Comparison of ENCODE assay signal across 9 mouse cellular contexts in genomic region chr7:80186021-80186420, GRCm38 (mm10). TPM values are rescaled to one million over a fixed set of nuclear protein-coding genes. Genes with fewer than 3 reads are reported as not detected.
A peak's percentile ranks its signal among the peaks of the same experiment; 100 is the strongest.
DNase-seq lines count a peak whose midpoint lies in the region; ATAC-seq and TF ChIP-seq lines count a peak whose summit lies in the region.
"Had no signal": no experiment of that assay in that cellular context is flagged by ENCODE, and none has a peak within 500 bp of the region (broad histone marks: within the 10 kb centered on the region; RNA-seq: fewer than 3 reads in every experiment).

No protein-coding gene starts in this region.

- peak overlapping the region; percentile 57 for H3K4me3 ChIP-seq in layer of hippocampus, adult 2 months
- peak overlapping the region; percentile 44; the same call in 1 of the 2 replicates for H3K4me3 ChIP-seq in cortical plate, adult 2 months (ENCODE audit: insufficient read depth, low read length)
- H3K4me3 ChIP-seq in heart, embryonic 10.5 days, result peak overlapping the region; percentile 66
- peak overlapping the region; percentile 59 for H3K4me3 ChIP-seq in kidney, embryonic 15.5 days (replicated peaks)
- peak overlapping the region; percentile 53 for H3K4me3 ChIP-seq in midbrain, embryonic 15.5 days

- no peaks in the 10 kb centered on the region for H3K27me3 ChIP-seq in heart, embryonic 10.5 days (ENCODE audit: insufficient read depth, poor library complexity, severe bottlenecking)
- H3K27me3 ChIP-seq in kidney, embryonic 15.5 days, result no peaks in the 10 kb centered on the region
- H3K27me3 ChIP-seq in midbrain, embryonic 15.5 days (replicated peaks), result no peaks in the 10 kb centered on the region
- H3K27me3 ChIP-seq: CH12.LX had no signal

- H3K36me3 ChIP-seq in heart, embryonic 10.5 days, result no peaks in the 10 kb centered on the region
- H3K36me3 ChIP-seq in kidney, embryonic 15.5 days, result no peaks in the 10 kb centered on the region
- H3K36me3 ChIP-seq in midbrain, embryonic 15.5 days (replicated peaks), result no peaks in the 10 kb centered on the region

- no peak for TF ChIP-seq CTCF in layer of hippocampus, adult 2 months (conservative IDR thresholded peaks at IDR 0.05)
- no peak for TF ChIP-seq CTCF in cortical plate, adult 2 months (IDR thresholded peaks at IDR 0.05; ENCODE audit: extremely low read depth, insufficient read depth, low read length)

- H3K4me2 ChIP-seq in kidney, embryonic 15.5 days, result peak overlapping the region; percentile 83
- peak overlapping the region; percentile 72 for H3K4me2 ChIP-seq in midbrain, embryonic 15.5 days

- H3K9me3 ChIP-seq in heart, embryonic 10.5 days, result no peaks in the 10 kb centered on the region
- H3K9me3 ChIP-seq in kidney, embryonic 15.5 days (replicated peaks), result no peaks in the 10 kb centered on the region
- H3K9me3 ChIP-seq in midbrain, embryonic 15.5 days, result no peaks in the 10 kb centered on the region

- H3K27ac ChIP-seq in layer of hippocampus, adult 2 months, result peak overlapping the region; percentile 99
- H3K27ac ChIP-seq in cortical plate, adult 2 months (ENCODE audit: insufficient read depth, low read length), result no peak overlapping the region; the same call in 1 of the 2 replicates
- H3K27ac ChIP-seq in heart, embryonic 10.5 days, result peak overlapping the region; percentile 95
- peak overlapping the region; percentile 95 for H3K27ac ChIP-seq in kidney, embryonic 15.5 days
- peak overlapping the region; percentile 84 for H3K27ac ChIP-seq in midbrain, embryonic 15.5 days

- no peak for TF ChIP-seq POLR2A in cortical plate, adult 2 months (IDR thresholded peaks at IDR 0.05; ENCODE audit: extremely low read depth, insufficient read depth, low read length)

- DNase-seq in layer of hippocampus, adult 2 months (ENCODE audit: low spot score in 2 of 2), result no peak
- DNase-seq in layer of hippocampus, postnatal 10 days (ENCODE audit: low spot score in 2 of 2), result no peak
- peak; percentile 94 for DNase-seq in heart, embryonic 10.5 days (ENCODE audit: low spot score)
- DNase-seq in left cerebral cortex, postnatal 36 days (ENCODE audit: low spot score in 2 of 2), result no peak
- DNase-seq in left cerebral cortex, adult 18-20 months (ENCODE audit: low spot score in 2 of 2), result no peak

- 4% methylated on average over 8 of the region's 8 CpGs for WGBS in heart, embryonic 10.5 days
- WGBS in kidney, embryonic 15.5 days, result 9% methylated on average over 8 of the region's 8 CpGs
- WGBS in midbrain, embryonic 15.5 days, result 22% methylated on average over 8 of the region's 8 CpGs

- intact Hi-C loops in left cerebral cortex, postnatal 36 days (cut with DNase I), result no loop called here

- ATAC-seq in kidney, embryonic 15.5 days (replicated peaks; ENCODE audit: low FRiP score), result peak; percentile 31; the same call in 1 of the 2 replicates
- ATAC-seq in midbrain, embryonic 15.5 days (replicated peaks), result no peak

- H3K9ac ChIP-seq in kidney, embryonic 15.5 days, result no peak overlapping the region
- peak overlapping the region; percentile 50; the same call in 1 of the 2 replicates for H3K9ac ChIP-seq in midbrain, embryonic 15.5 days

- H3K4me1 ChIP-seq in cortical plate, adult 2 months (ENCODE audit: control insufficient read depth, insufficient read depth, low read length), result peaks cover 3% of the 10 kb centered on the region; the same call in 1 of the 2 replicates
- peaks cover 59% of the 10 kb centered on the region for H3K4me1 ChIP-seq in heart, embryonic 10.5 days
- peaks cover 57% of the 10 kb centered on the region for H3K4me1 ChIP-seq in kidney, embryonic 15.5 days
- H3K4me1 ChIP-seq in midbrain, embryonic 15.5 days, result peaks cover 34% of the 10 kb centered on the region

RNA-seq across cellular contexts. Expression of gene Sema4b, which starts 0.6 kb away (rescaled TPM):
- 10 to 100 TPM; 25.7 to 27.5 TPM for total RNA-seq in layer of hippocampus, adult 2 months (2021)
- total RNA-seq in layer of hippocampus, postnatal 10 days (2021), result 10 to 100 TPM; 30.4 to 30.7 TPM
- polyA plus RNA-seq in cortical plate, adult 2 months (2012; rRNA removed), result 11.6 and 12.5 TPM in 2 replicates
- polyA plus RNA-seq in heart, embryonic 10.5 days (2016; fragmentation: Nextera tagmentation; extraction: Ambion mirVana), result 7.8 and 8.9 TPM in 2 replicates
- polyA plus RNA-seq in kidney, embryonic 15.5 days (2015; fragmentation: Nextera tagmentation; extraction: Ambion mirVana), result 17.1 and 21.9 TPM in 2 replicates
- 26.9 and 27.0 TPM in 2 replicates for polyA plus RNA-seq in midbrain, embryonic 15.5 days (2015; fragmentation: Nextera tagmentation; extraction: Ambion mirVana)
- total RNA-seq in left cerebral cortex, postnatal 36 days (2021), result 10 to 100 TPM; 16.9 to 19.1 TPM
- total RNA-seq in left cerebral cortex, adult 18-20 months (2021), result 10 to 100 TPM; 17.7 to 18.0 TPM

RNA-seq across cellular contexts. Expression of gene Cib1, which starts 46.6 kb away (rescaled TPM):
- total RNA-seq in layer of hippocampus, adult 2 months (2021), result 10 to 100 TPM; 23.6 to 25.0 TPM
- total RNA-seq in layer of hippocampus, postnatal 10 days (2021), result 10 to 100 TPM; 23.4 to 24.3 TPM
- 31.9 and 35.9 TPM in 2 replicates for polyA plus RNA-seq in cortical plate, adult 2 months (2012; rRNA removed)
- 61.9 and 74.9 TPM in 2 replicates for polyA plus RNA-seq in heart, embryonic 10.5 days (2016; fragmentation: Nextera tagmentation; extraction: Ambion mirVana)
- 108 and 122 TPM in 2 replicates for polyA plus RNA-seq in kidney, embryonic 15.5 days (2015; fragmentation: Nextera tagmentation; extraction: Ambion mirVana)
- polyA plus RNA-seq in midbrain, embryonic 15.5 days (2015; fragmentation: Nextera tagmentation; extraction: Ambion mirVana), result 28.5 and 29.7 TPM in 2 replicates
- 10 to 100 TPM; 21.7 to 21.8 TPM for total RNA-seq in left cerebral cortex, postnatal 36 days (2021)
- total RNA-seq in left cerebral cortex, adult 18-20 months (2021), result 10 to 100 TPM; 20.4 to 24.3 TPM

RNA-seq across cellular contexts. Expression of gene Gdpgp1, which starts 46.6 kb away (rescaled TPM):
- 1 to 10 TPM; 6.1 to 6.8 TPM for total RNA-seq in layer of hippocampus, adult 2 months (2021)
- 1 to 10 TPM; 6.4 to 6.7 TPM for total RNA-seq in layer of hippocampus, postnatal 10 days (2021)
- 3.4 and 3.7 TPM in 2 replicates for polyA plus RNA-seq in cortical plate, adult 2 months (2012; rRNA removed)
- 5.2 and 5.8 TPM in 2 replicates for polyA plus RNA-seq in heart, embryonic 10.5 days (2016; fragmentation: Nextera tagmentation; extraction: Ambion mirVana)
- 3.5 and 3.9 TPM in 2 replicates for polyA plus RNA-seq in kidney, embryonic 15.5 days (2015; fragmentation: Nextera tagmentation; extraction: Ambion mirVana)
- 4.5 and 5.3 TPM in 2 replicates for polyA plus RNA-seq in midbrain, embryonic 15.5 days (2015; fragmentation: Nextera tagmentation; extraction: Ambion mirVana)
- total RNA-seq in left cerebral cortex, postnatal 36 days (2021), result 1 to 10 TPM; 6.0 to 6.6 TPM
- 1 to 10 TPM; 5.3 to 6.4 TPM for total RNA-seq in left cerebral cortex, adult 18-20 months (2021)
